Mouse (Mus musculus): ENCODE results near the gene Patz1. TPM values are rescaled to one million over a fixed set of nuclear protein-coding genes. Genes with fewer than 3 reads are reported as not detected.

The Patz1 gene
- polyA plus RNA-seq, 1 experiment from 2014 or later: 51.0 TPM

DNA sequence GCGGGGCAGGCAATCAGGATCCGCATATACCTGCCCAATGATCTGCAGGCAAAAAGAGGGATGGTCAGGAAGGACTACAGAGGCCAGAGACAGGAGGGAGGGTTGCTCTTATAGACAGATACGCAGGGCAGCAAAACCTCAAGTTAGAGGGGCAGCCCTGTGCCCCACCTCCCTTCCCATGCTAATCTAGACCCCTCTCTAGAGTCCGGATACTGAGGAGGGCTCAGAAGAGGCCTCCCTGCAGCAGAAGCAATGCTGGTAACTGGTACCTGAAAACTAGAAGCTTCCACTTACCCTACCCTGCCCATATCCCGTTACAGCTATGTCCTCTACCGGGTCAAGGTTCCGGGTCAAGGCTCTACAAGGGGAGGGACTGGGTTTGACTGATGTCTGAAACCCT, 57.7 kb downstream of the Patz1 start:
- H3K27ac ChIP-seq: no peak overlapping the region
- peaks cover 18% of the 10 kb centered on the region for H3K4me1 ChIP-seq (replicated peaks; ENCODE audit: insufficient read depth, low read length)
- no peak overlapping the region for H3K4me2 ChIP-seq (ENCODE audit: low read length)
- TF ChIP-seq CTCF (IDR thresholded peaks at IDR 0.05; ENCODE audit: low read depth): no peak
- no peaks in the 10 kb centered on the region for H3K9me3 ChIP-seq (replicated peaks; ENCODE audit: low read length)
- peaks cover 36% of the 10 kb centered on the region for H3K36me3 ChIP-seq (ENCODE audit: insufficient read depth, low read length)
- 67% methylated on average over 7 of the region's 7 CpGs for WGBS
- ATAC-seq (replicated peaks; ENCODE audit: low FRiP score, low read depth) (no peak), DNase-seq (ENCODE audit: low spot score) (peak; percentile 14)
- no peak overlapping the region for H3K4me3 ChIP-seq (replicated peaks; ENCODE audit: low read depth, low read length)
- no peak overlapping the region for H3K9ac ChIP-seq (ENCODE audit: low read depth, low read length)
- no peaks in the 10 kb centered on the region for H3K27me3 ChIP-seq (ENCODE audit: insufficient read depth, low read length)

DNA sequence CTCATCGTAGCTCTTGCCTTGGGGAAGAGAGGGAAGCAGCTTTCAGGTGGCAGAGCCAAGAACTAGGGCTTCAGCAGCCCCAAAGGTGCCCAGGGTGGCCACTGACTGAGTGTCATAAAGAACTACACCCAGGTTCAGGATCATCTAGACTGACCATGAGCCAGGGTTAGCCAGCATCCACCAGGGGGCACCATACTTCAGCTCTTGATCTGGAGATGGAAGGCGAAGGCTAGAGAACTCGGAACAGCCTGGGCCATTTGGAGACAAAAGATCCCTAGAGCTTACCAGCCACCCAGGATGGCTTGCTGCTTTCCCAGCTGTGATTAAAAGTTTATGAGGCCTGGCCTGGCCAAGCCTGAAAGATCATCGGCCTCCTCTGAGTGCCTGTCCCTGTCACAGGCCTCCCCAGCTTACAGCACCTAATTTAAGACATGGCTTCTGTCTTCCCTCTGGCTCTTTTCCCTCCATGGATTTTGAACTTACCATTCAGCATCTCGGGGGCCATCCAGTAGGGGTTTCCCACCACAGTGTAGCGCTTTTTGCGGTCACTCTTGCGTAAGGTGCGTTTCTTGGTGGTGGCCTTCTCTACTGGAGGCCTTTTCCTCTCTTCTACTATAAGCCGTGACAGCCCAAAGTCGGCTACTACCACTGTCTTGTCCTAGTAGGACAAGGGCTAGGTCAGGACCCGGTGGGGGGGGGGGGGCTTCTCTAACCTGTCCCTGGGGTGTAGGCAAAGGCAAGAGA, 58.6 kb downstream of the Patz1 start:
- peak; percentile 96 for DNase-seq (ENCODE audit: low spot score)

DNA sequence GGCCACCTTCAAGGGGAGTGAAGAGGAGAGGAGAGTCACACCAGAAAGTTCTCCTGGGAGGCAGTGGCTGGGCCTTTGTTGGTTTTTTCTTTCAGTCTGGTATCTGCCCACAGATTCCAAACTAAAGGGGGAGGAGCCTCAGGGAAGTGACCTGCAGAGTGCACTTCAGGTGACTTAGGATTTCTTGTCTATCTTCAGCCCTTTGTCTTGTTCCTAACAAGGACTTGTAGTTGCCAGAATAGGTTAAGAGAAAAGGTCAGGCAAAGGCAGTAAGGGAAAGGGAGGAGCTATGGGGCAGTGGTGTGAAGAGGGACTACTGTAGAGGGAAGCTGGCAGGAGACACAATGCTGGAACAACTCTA, 59.1 kb downstream of the Patz1 start:
- H3K27ac ChIP-seq: peak overlapping the region; percentile 47; the same call in 1 of the 2 replicates
- no peak overlapping the region for H3K4me3 ChIP-seq (replicated peaks; ENCODE audit: low read depth, low read length)
- no peak overlapping the region for H3K4me2 ChIP-seq (ENCODE audit: low read length)
- no peak overlapping the region for H3K9ac ChIP-seq (ENCODE audit: low read depth, low read length)
- H3K9me3 ChIP-seq (replicated peaks; ENCODE audit: low read length): no peaks in the 10 kb centered on the region
- no peaks in the 10 kb centered on the region for H3K27me3 ChIP-seq (ENCODE audit: insufficient read depth, low read length)
- H3K36me3 ChIP-seq (ENCODE audit: insufficient read depth, low read length): peaks cover 47% of the 10 kb centered on the region
- no peak for TF ChIP-seq CTCF (IDR thresholded peaks at IDR 0.05; ENCODE audit: low read depth)
- ATAC-seq (replicated peaks; ENCODE audit: low FRiP score, low read depth) (no peak), DNase-seq (ENCODE audit: low spot score) (peak; percentile 18)
- peaks cover 18% of the 10 kb centered on the region for H3K4me1 ChIP-seq (replicated peaks; ENCODE audit: insufficient read depth, low read length)

More for the DNA sequence above, 58.6 kb downstream of the Patz1 start:
- H3K9me3 ChIP-seq (replicated peaks; ENCODE audit: low read length): no peaks in the 10 kb centered on the region
- no peaks in the 10 kb centered on the region for H3K27me3 ChIP-seq (ENCODE audit: insufficient read depth, low read length)
- H3K9ac ChIP-seq (ENCODE audit: low read depth, low read length): no peak overlapping the region
- H3K27ac ChIP-seq: 0 out of 2 replicates have a peak overlapping the region, but pooled peaks have one; percentile 47
- peaks cover 43% of the 10 kb centered on the region for H3K36me3 ChIP-seq (ENCODE audit: insufficient read depth, low read length)
- ATAC-seq (replicated peaks; ENCODE audit: low FRiP score, low read depth): peak; percentile 80
- peak; percentile 94 for TF ChIP-seq CTCF (IDR thresholded peaks at IDR 0.05; ENCODE audit: low read depth)
- H3K4me1 ChIP-seq (replicated peaks; ENCODE audit: insufficient read depth, low read length): peaks cover 18% of the 10 kb centered on the region
- no peak overlapping the region for H3K4me2 ChIP-seq (ENCODE audit: low read length)
- WGBS: 54% methylated on average over 12 of the region's 12 CpGs
- H3K4me3 ChIP-seq (replicated peaks; ENCODE audit: low read depth, low read length): no peak overlapping the region

DNA sequence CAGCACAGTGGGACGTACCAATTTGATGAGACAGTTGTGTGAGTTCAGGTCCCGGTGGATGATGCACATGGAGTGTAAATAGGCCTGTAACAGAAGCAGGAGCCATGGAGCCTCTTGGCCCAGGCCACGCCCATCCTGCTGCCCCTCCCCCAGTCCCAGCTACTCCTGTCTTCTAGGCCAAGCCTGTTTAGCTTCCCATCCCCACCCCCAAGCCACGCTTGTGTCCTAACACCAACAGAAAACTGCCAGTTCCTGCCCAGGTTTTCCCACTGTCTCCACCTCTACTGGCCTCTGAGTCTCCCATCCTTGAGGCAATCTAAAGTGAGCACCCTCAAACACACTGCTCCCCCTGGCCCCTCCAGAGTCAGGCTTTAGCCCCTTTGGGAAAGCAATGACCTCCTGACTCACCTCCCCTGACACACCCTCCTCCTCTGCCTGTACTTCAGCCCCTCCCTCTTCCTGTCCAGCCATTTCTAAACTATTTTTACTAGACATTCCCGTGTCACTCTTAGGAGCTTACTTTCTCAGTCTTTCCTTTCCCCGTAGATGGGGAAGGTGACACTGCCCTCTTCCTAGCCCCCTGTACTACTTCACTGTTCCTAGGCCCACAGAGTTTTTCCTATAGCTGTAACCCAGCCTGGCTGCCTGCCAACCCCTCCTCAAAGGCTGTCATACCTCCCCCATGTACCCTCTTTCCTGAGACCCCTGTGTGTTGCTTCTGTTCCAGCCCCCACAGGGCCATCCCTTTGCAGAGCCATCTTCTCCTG, 60.1 kb downstream of the Patz1 start:
- peaks cover 18% of the 10 kb centered on the region for H3K4me1 ChIP-seq (replicated peaks; ENCODE audit: insufficient read depth, low read length)
- H3K27me3 ChIP-seq (ENCODE audit: insufficient read depth, low read length): no peaks in the 10 kb centered on the region
- peak overlapping the region; percentile 54; the same call in 1 of the 2 replicates for H3K27ac ChIP-seq
- 31% methylated on average over 6 of the region's 6 CpGs for WGBS
- no peak overlapping the region for H3K9ac ChIP-seq (ENCODE audit: low read depth, low read length)
- H3K4me2 ChIP-seq (ENCODE audit: low read length): no peak overlapping the region
- H3K4me3 ChIP-seq (replicated peaks; ENCODE audit: low read depth, low read length): no peak overlapping the region
- TF ChIP-seq CTCF (IDR thresholded peaks at IDR 0.05; ENCODE audit: low read depth): no peak
- peaks cover 42% of the 10 kb centered on the region for H3K36me3 ChIP-seq (ENCODE audit: insufficient read depth, low read length)
- no peaks in the 10 kb centered on the region for H3K9me3 ChIP-seq (replicated peaks; ENCODE audit: low read length)
- ATAC-seq (replicated peaks; ENCODE audit: low FRiP score, low read depth): peak; percentile 31
- peak; percentile 47 for DNase-seq (ENCODE audit: low spot score)

DNA sequence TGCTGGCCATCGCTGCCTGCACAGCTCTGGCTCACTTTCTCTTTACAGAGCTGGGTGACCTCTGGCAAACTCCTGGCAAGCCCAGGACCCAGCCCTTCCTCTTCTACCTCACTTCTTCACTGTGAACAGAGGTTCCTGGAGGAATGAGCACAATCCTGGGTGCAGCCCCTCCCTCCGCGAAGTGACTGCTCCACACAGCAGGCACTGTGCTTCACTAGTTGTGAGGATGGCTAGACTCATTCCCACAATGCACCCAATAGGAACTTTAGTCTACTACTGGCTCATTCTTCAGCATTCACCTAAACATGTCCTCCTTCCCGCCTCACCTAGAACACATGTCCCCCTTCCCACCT, 60.6 kb downstream of the Patz1 start:
- Histone ChIP-seq H3K36me3 (ENCODE audit: insufficient read depth, low read length) (peaks cover 40% of the 10 kb centered on the region), H3K4me2 (ENCODE audit: low read length) (no peak overlapping the region), H3K27ac (peak overlapping the region; percentile 54; the same call in 1 of the 2 replicates), H3K9me3 (replicated peaks; ENCODE audit: low read length) (no peaks in the 10 kb centered on the region), H3K4me1 (replicated peaks; ENCODE audit: insufficient read depth, low read length) (peaks cover 18% of the 10 kb centered on the region), H3K27me3 (ENCODE audit: insufficient read depth, low read length) (no peaks in the 10 kb centered on the region), H3K4me3 (replicated peaks; ENCODE audit: low read depth, low read length) (no peak overlapping the region), H3K9ac (ENCODE audit: low read depth, low read length) (no peak overlapping the region)
- WGBS: 80% methylated on average over 4 of the region's 4 CpGs
- no peak for DNase-seq (ENCODE audit: low spot score)
- ATAC-seq (replicated peaks; ENCODE audit: low FRiP score, low read depth): no peak
- TF ChIP-seq CTCF (IDR thresholded peaks at IDR 0.05; ENCODE audit: low read depth): no peak

DNA sequence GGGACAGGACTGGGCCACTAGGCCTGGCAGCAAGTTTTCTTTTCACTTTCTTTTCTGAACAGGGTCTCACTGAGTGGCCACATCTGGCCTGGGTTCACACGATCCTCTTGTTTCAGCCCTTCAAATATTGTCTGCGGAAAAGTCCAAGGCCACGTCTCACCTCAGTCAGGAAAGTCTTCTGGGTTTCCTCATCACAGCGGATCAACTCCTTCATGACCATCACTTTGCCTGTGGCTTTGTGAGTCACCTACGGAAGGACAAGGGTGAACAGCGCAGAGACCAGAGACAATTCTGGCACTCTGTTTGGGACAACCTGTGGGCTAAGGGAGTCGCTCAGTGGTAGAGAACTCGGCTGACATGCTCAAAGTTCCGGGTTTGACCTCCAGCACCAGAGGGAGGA, 63.5 kb downstream of the Patz1 start:
- H3K4me3 ChIP-seq (replicated peaks; ENCODE audit: low read depth, low read length): no peak overlapping the region
- no peak for TF ChIP-seq CTCF (IDR thresholded peaks at IDR 0.05; ENCODE audit: low read depth)
- no peak overlapping the region for H3K9ac ChIP-seq (ENCODE audit: low read depth, low read length)
- no peaks in the 10 kb centered on the region for H3K9me3 ChIP-seq (replicated peaks; ENCODE audit: low read length)
- H3K27ac ChIP-seq: no peak overlapping the region
- no peak for ATAC-seq (replicated peaks; ENCODE audit: low FRiP score, low read depth)
- no peak for DNase-seq (ENCODE audit: low spot score)
- H3K4me1 ChIP-seq (replicated peaks; ENCODE audit: insufficient read depth, low read length): peaks cover 18% of the 10 kb centered on the region
- no peak overlapping the region for H3K4me2 ChIP-seq (ENCODE audit: low read length)
- peaks cover 39% of the 10 kb centered on the region for H3K36me3 ChIP-seq (ENCODE audit: insufficient read depth, low read length)
- no peaks in the 10 kb centered on the region for H3K27me3 ChIP-seq (ENCODE audit: insufficient read depth, low read length)
- 90% methylated on average over 9 of the region's 9 CpGs for WGBS

Measured in kidney, postnatal 0 days (tissue).